Mouse (Mus musculus) kidney, embryonic 16.5 days (tissue): ENCODE data around the gene Dusp23. TPM values are rescaled to one million over a fixed set of nuclear protein-coding genes. Genes with fewer than 3 reads are reported as not detected.

Experiments
- ATAC-seq: fragments of 200-750 bp; cut with Nextera tagmentation; 2 replicates; pipeline ENCODE4 v1.8.0; 2017; ENCODE audit warnings: moderate TSS enrichment; ENCODE audit not compliant: low FRiP score, low TSS enrichment
- H3K27ac ChIP-seq: fragments of 300-500 bp; sonication (generic); 2 replicates; pipeline ENCODE4 v1.5.1; 2014; ENCODE audit warnings: low read length
- H3K27me3 ChIP-seq: fragments of 300-500 bp; sonication (generic); 2 replicates; pipeline ENCODE4 v1.6.1; 2014; ENCODE audit warnings: low read length, control low read depth, mixed read lengths; ENCODE audit not compliant: insufficient read depth
- H3K36me3 ChIP-seq: fragments of 300-500 bp; sonication (generic); 2 replicates; pipeline ENCODE4 v1.6.1; 2014; ENCODE audit warnings: low read length, control low read depth, mixed read lengths; ENCODE audit not compliant: insufficient read depth
- H3K4me1 ChIP-seq: fragments of 300-500 bp; sonication (generic); 2 replicates; pipeline ENCODE4 v1.6.1; 2014; ENCODE audit warnings: low read length, control low read depth, mixed read lengths; ENCODE audit not compliant: insufficient read depth
- H3K4me2 ChIP-seq: fragments of 300-500 bp; sonication (generic); replicated peaks from 2 replicates; pipeline ENCODE4 v1.6.1; 2014; ENCODE audit warnings: low read depth, low read length
- H3K4me3 ChIP-seq: fragments of 300-500 bp; sonication (generic); 2 replicates; pipeline ENCODE4 v1.5.1; 2014; ENCODE audit warnings: mild to moderate bottlenecking, low read length
- H3K9ac ChIP-seq: fragments of 300-500 bp; sonication (generic); replicated peaks from 2 replicates; pipeline ENCODE4 v1.6.1; 2014; ENCODE audit warnings: low read length
- H3K9me3 ChIP-seq: fragments of 300-500 bp; sonication (generic); 2 replicates; pipeline ENCODE4 v1.6.1; 2016; ENCODE audit warnings: low read length, control low read depth
- WGBS: fragments of 180-500 bp; shearing (Covaris S2); extraction: QIAGEN DNeasy Blood & Tissue Kit; methylation state at CpG from one replicate; pipeline ENCODE4 v1.1.7; 2014; 5-methylcytosine and 5-hydroxymethylcytosine counted together
- polyA plus RNA-seq: library from polyadenylated mRNA; unstranded; fragments of >200 nt; fragmentation: Nextera tagmentation; extraction: Ambion mirVana; gene quantifications from 2 replicates; pipeline ENCODE4 v1.2.1, GENCODE M21; 2015

Gene Dusp23
- polyA plus RNA-seq, 1 experiment from 2014 or later = 18.5 TPM

DNA sequence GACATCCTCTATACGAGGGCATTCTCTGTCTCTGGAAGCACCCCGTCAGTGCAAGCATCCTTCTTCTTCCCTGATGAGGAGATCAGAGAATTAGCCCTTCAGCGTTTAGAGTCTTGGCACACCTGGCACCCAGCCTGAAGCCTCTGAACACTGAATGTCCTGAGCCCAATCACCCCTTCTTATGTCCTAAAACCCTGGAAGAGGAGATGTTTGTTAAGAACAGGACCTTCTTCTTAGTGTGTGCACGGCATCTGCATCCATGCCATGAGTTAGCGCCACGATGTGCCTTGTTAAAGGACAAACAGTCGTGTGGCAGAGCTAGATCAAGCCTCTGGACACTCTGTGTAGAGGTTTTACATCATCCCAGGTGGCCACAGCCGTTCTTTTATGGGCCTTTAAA, 50.3 kb downstream of the Dusp23 start:
- Histone ChIP-seq H3K4me2 (no peak overlapping the region), H3K9me3 (no peaks in the 10 kb centered on the region), H3K9ac (no peak overlapping the region), H3K4me1 (0 out of 2 replicates have a peak, but pooled peaks cover 5% of the 10 kb centered on the region), H3K36me3 (no peaks in the 10 kb centered on the region), H3K4me3 (no peak overlapping the region), H3K27ac (no peak overlapping the region), H3K27me3 (peaks cover 8% of the 10 kb centered on the region; the same call in 1 of the 2 replicates)
- no peak for ATAC-seq
- WGBS = 84% methylated on average over 8 of the region's 8 CpGs

Other genes starting within 250 kb of the Dusp23 start
- gene Slamf9, start 157.6 kb downstream of the Dusp23 start, polyA plus RNA-seq = 1.0 and 1.7 TPM in 2 replicates
- 45.7 and 58.1 TPM in 2 replicates for gene Igsf9, start 151.2 kb downstream of the Dusp23 start, polyA plus RNA-seq
- gene Tagln2, start 132.9 kb downstream of the Dusp23 start, polyA plus RNA-seq = 280 and 282 TPM in 2 replicates
- gene Cfap45, start 112.2 kb downstream of the Dusp23 start, polyA plus RNA-seq = 1.9 and 2.5 TPM in 2 replicates
- gene Vsig8, start 77.0 kb downstream of the Dusp23 start, polyA plus RNA-seq = 0.34 and 0.68 TPM in 2 replicates
- gene Slamf8, start 42.4 kb downstream of the Dusp23 start, polyA plus RNA-seq = 0.12 TPM in 1 of 2 replicates, not detected in the other
- not detected in 2 replicates for gene Fcrl6, start 30.4 kb downstream of the Dusp23 start, polyA plus RNA-seq
- gene Crp, start 65.1 kb upstream of the Dusp23 start, polyA plus RNA-seq = 0.69 and 0.73 TPM in 2 replicates